Mouse (Mus musculus) layer of hippocampus, adult 9-10 months (tissue): ENCODE measurements around the gene Pitpnb.

Source experiments
- DNase-seq: peaks from one replicate; pipeline ENCODE4 v3.0.0; 2022; ENCODE audit warnings: low spot score

Pitpnb gene

GRCm38 (mm10) chr5:111421424-111421823 is 90.9 kb downstream of the Pitpnb start:
- DNase-seq: no peak

GRCm38 (mm10) chr5:111422058-111422800 is 91.7 kb downstream of the Pitpnb start:
- no peak for DNase-seq

- DNase-seq: no peak
Observed at GRCm38 (mm10) chr5:111423011-111423410, 92.4 kb downstream of the Pitpnb start.

- no peak for DNase-seq
Observed at GRCm38 (mm10) chr5:111423616-111424015, 93.1 kb downstream of the Pitpnb start.

- DNase-seq: no peak
Observed at GRCm38 (mm10) chr5:111425813-111426212, 95.2 kb downstream of the Pitpnb start.

GRCm38 (mm10) chr5:111426249-111426648 is 95.7 kb downstream of the Pitpnb start:
- no peak for DNase-seq

- DNase-seq: no peak
Observed at GRCm38 (mm10) chr5:111428882-111429281, 98.3 kb downstream of the Pitpnb start.

- DNase-seq: no peak
Observed at GRCm38 (mm10) chr5:111429726-111430125, 99.2 kb downstream of the Pitpnb start.

- DNase-seq: no peak
Observed at GRCm38 (mm10) chr5:111431007-111431730, 100.6 kb downstream of the Pitpnb start.

- no peak for DNase-seq
Observed at GRCm38 (mm10) chr5:111432842-111433241, 102.3 kb downstream of the Pitpnb start.

- no peak for DNase-seq
Observed at GRCm38 (mm10) chr5:111434342-111434842, 103.8 kb downstream of the Pitpnb start.

- DNase-seq: no peak
Observed at GRCm38 (mm10) chr5:111436260-111436659, 105.7 kb downstream of the Pitpnb start.

- no peak for DNase-seq
Observed at GRCm38 (mm10) chr5:111437205-111437604, 106.6 kb downstream of the Pitpnb start.
